Mouse (Mus musculus): Measurements from ENCODE around the gene Grin2b. TPM values are rescaled to one million over a fixed set of nuclear protein-coding genes. Genes with fewer than 3 reads are reported as not detected.

Gene Grin2b
- 0.45 and 0.46 TPM in 2 replicates for polyA plus RNA-seq (2015; fragmentation: Nextera tagmentation; extraction: Ambion mirVana)

DNA sequence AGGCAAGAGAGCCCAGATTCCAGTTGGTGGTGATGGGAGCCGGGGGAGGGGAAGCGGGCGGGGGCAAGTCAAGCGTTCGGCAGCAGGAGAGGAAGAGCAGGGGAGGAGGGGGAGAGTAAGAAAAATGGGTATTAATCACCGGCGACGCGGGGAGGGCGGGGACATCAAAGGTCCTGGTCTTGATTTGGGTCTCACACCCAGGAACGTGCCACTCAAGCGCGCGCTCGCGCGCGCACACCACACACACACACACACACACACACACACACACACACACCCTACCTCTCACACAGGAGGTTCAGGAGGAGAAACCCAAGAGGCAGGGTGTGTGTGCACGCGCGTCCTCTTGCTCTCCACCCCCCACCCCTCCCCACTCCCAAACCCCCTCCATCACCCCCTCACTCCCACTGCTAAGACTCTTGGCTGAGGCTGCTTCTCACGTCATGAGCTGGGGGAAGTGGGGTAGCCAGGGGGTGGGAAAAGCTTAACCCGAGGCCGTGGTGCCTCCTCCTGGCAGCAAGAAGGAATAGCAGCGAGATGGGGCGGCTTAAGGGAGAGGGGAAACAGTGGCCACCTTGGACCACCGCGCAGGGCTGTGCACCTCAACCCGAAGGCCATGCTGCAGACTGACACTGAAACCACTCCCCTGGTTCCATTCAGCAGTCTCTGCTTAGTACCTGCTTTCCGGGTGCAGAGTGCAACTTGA, at the start of gene Grin2b:
Grin2b (minus strand) TSS at position 321 of the 706 bp plus-strand sequence.
- H3K9ac ChIP-seq (replicated peaks): no peak within 1 kb of the TSS
- ATAC-seq (no peak), DNase-seq (no peak)
- no peak within 1 kb of the TSS for H3K27ac ChIP-seq (ENCODE audit: low read depth)
- H3K36me3 ChIP-seq (replicated peaks; ENCODE audit: insufficient read depth, low read length): no peaks in the 10 kb centered on the region
- H3K4me1 ChIP-seq (ENCODE audit: insufficient read depth): no peaks in the 10 kb centered on the region
- H3K4me2 ChIP-seq (ENCODE audit: low read depth, low read length): no peak within 1 kb of the TSS; the same call in 1 of the 2 replicates
- TF ChIP-seq CTCF (IDR thresholded peaks at IDR 0.05; ENCODE audit: low read depth): 0 out of 2 replicates have a peak, but pooled peaks have one; percentile 17
- TF ChIP-seq EP300 (IDR thresholded peaks at IDR 0.05; ENCODE audit: low read depth): no peak
- H3K27me3 ChIP-seq (ENCODE audit: insufficient read depth, low read length): peaks cover 20% of the 10 kb centered on the region
- H3K4me3 ChIP-seq (ENCODE audit: low read depth, low read length): no peak within 1 kb of the TSS
- WGBS (ENCODE audit: insufficient replicate concordance): 4% methylated on average over 21 of the region's 30 CpGs
- no peaks in the 10 kb centered on the region for H3K9me3 ChIP-seq (ENCODE audit: low read length)

DNA sequence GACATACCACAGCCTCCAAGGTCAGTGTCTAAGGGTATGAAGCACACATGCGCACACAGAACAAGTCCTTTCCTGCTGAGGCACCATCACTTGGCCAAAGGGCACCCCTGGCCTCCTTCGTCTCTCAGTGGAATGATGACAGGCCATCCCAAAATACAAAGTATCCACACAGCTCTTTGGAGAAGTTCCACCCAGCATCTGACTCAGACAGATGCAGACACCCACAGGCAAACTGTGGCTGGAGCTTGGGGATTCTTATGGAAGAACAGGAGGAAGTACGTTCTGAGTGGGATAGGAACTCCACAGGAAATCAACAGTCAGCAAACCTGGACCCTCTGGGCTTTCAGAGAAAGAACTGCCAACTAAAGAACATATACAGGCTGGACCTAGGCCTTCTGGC, 48.6 kb upstream of the Grin2b start:
- Histone ChIP-seq H3K27me3 (ENCODE audit: insufficient read depth, low read length) (no peaks in the 10 kb centered on the region), H3K9ac (replicated peaks) (no peak overlapping the region), H3K27ac (ENCODE audit: low read depth) (no peak overlapping the region), H3K4me1 (ENCODE audit: insufficient read depth) (no peaks in the 10 kb centered on the region), H3K4me2 (ENCODE audit: low read depth, low read length) (no peak overlapping the region), H3K36me3 (replicated peaks; ENCODE audit: insufficient read depth, low read length) (no peaks in the 10 kb centered on the region), H3K9me3 (ENCODE audit: low read length) (no peaks in the 10 kb centered on the region), H3K4me3 (ENCODE audit: low read depth, low read length) (no peak overlapping the region)
- TF ChIP-seq EP300 (IDR thresholded peaks at IDR 0.05; ENCODE audit: low read depth) (no peak), CTCF (IDR thresholded peaks at IDR 0.05; ENCODE audit: low read depth) (no peak)
- ATAC-seq: no peak
- DNase-seq: no peak
- 71% methylated on average over 3 of the region's 3 CpGs for WGBS (ENCODE audit: insufficient replicate concordance)

DNA sequence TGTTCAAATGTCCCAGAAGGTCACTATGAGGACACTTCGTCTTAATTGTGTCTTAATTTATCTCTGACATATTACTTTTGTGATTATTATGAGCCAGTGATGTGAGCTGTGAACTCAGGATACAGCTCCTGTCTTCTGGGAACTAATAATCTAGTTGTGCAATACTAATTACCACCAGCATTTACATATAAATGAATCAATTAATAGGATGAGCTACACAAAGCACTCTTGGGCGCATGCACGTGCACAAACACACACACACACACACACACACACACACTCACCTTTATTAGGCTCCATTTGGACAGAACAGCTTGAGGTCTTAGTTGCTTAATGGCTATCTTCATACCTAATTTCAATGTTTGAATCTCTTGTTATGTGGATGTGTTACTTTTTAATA, 37.1 kb upstream of the Grin2b start:
- no peaks in the 10 kb centered on the region for H3K4me1 ChIP-seq (ENCODE audit: insufficient read depth)
- H3K9me3 ChIP-seq (ENCODE audit: low read length): no peaks in the 10 kb centered on the region
- no peaks in the 10 kb centered on the region for H3K36me3 ChIP-seq (replicated peaks; ENCODE audit: insufficient read depth, low read length)
- no peak for DNase-seq
- TF ChIP-seq CTCF (IDR thresholded peaks at IDR 0.05; ENCODE audit: low read depth) (no peak), EP300 (IDR thresholded peaks at IDR 0.05; ENCODE audit: low read depth) (no peak)
- no peak overlapping the region for H3K9ac ChIP-seq (replicated peaks)
- WGBS (ENCODE audit: insufficient replicate concordance): 69% methylated on average over 3 of the region's 3 CpGs
- ATAC-seq: no peak
- H3K27ac ChIP-seq (ENCODE audit: low read depth): no peak overlapping the region
- no peak overlapping the region for H3K4me3 ChIP-seq (ENCODE audit: low read depth, low read length)
- no peaks in the 10 kb centered on the region for H3K27me3 ChIP-seq (ENCODE audit: insufficient read depth, low read length)
- H3K4me2 ChIP-seq (ENCODE audit: low read depth, low read length): no peak overlapping the region

DNA sequence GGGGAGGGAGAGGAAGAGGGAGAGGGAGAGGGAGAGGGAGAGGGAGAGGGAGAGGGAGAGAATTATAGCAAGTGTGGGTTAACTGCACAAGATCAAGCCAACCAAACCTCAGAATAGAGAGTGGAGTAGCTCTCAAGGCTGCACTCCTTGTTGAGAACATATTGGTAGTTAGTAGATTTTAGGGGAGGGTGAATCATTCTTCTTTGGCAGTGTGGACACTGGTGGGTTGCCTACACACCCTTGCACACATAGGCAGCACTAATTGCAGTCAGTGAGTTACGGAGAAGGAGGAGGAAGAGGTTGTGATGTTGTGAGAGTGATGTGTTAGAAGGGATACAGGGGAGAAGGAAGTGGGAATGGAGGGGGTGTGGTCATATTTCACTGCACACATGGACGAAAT, 26.5 kb upstream of the Grin2b start:
- no peaks in the 10 kb centered on the region for H3K36me3 ChIP-seq (replicated peaks; ENCODE audit: insufficient read depth, low read length)
- WGBS (ENCODE audit: insufficient replicate concordance): 71% methylated on average over 2 of the region's 2 CpGs
- H3K4me1 ChIP-seq (ENCODE audit: insufficient read depth): no peaks in the 10 kb centered on the region
- ATAC-seq (no peak), DNase-seq (no peak)
- H3K27me3 ChIP-seq (ENCODE audit: insufficient read depth, low read length): no peaks in the 10 kb centered on the region
- no peaks in the 10 kb centered on the region for H3K9me3 ChIP-seq (ENCODE audit: low read length)
- H3K4me2 ChIP-seq (ENCODE audit: low read depth, low read length): no peak overlapping the region
- H3K9ac ChIP-seq (replicated peaks): no peak overlapping the region
- H3K4me3 ChIP-seq (ENCODE audit: low read depth, low read length): no peak overlapping the region
- no peak for TF ChIP-seq EP300 (IDR thresholded peaks at IDR 0.05; ENCODE audit: low read depth)
- TF ChIP-seq CTCF (IDR thresholded peaks at IDR 0.05; ENCODE audit: low read depth): no peak
- no peak overlapping the region for H3K27ac ChIP-seq (ENCODE audit: low read depth)

DNA sequence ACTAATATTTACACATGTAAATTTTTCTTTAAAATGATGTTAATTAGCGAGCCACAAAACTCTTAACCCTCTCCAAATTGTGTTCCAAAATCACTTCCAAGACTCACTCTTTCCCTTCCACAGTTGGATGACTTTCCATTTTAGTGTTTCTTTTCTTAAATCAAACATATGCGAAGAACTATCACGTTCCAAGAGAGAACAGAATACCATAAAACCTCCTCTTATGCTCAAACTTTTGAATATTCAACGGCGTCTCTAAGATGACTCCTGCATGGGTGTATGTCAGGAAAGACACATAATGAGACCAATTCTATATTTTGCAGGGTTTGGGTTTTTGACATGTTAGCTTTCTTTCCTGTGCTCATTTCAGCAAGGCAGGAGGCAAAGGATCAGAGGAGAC, 21.3 kb upstream of the Grin2b start:
- H3K4me3 ChIP-seq (ENCODE audit: low read depth, low read length): no peak overlapping the region
- H3K4me1 ChIP-seq (ENCODE audit: insufficient read depth): no peaks in the 10 kb centered on the region
- no peak for ATAC-seq
- no peak overlapping the region for H3K9ac ChIP-seq (replicated peaks)
- TF ChIP-seq CTCF (IDR thresholded peaks at IDR 0.05; ENCODE audit: low read depth) (no peak), EP300 (IDR thresholded peaks at IDR 0.05; ENCODE audit: low read depth) (no peak)
- DNase-seq: no peak
- no peaks in the 10 kb centered on the region for H3K27me3 ChIP-seq (ENCODE audit: insufficient read depth, low read length)
- H3K27ac ChIP-seq (ENCODE audit: low read depth): no peak overlapping the region
- no peaks in the 10 kb centered on the region for H3K9me3 ChIP-seq (ENCODE audit: low read length)
- 73% methylated on average over 5 of the region's 5 CpGs for WGBS (ENCODE audit: insufficient replicate concordance)
- no peaks in the 10 kb centered on the region for H3K36me3 ChIP-seq (replicated peaks; ENCODE audit: insufficient read depth, low read length)
- H3K4me2 ChIP-seq (ENCODE audit: low read depth, low read length): no peak overlapping the region

DNA sequence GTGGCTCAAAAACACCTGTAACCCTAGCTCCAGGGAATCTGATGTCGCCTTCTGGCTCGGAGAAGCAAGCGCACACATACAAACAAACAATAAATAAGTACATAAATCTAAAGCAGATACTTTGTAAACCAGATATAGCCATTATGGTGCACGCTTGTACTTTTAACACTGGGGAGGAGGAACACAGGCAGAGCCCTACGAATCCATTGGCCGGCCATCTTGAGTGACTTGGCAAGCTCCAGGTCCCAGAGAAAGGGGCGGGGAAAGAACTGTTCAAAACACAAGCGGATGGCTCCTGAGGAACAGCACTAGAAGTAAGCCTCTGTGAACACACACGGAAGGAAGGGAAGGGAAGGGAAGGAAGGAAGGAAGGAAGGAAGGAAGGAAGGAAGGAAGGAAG, 4.8 kb upstream of the Grin2b start:
- H3K9me3 ChIP-seq (ENCODE audit: low read length): no peaks in the 10 kb centered on the region
- peaks cover 6% of the 10 kb centered on the region for H3K27me3 ChIP-seq (ENCODE audit: insufficient read depth, low read length)
- H3K27ac ChIP-seq (ENCODE audit: low read depth): no peak overlapping the region
- H3K36me3 ChIP-seq (replicated peaks; ENCODE audit: insufficient read depth, low read length): no peaks in the 10 kb centered on the region
- no peak overlapping the region for H3K9ac ChIP-seq (replicated peaks)
- DNase-seq: no peak
- ATAC-seq: no peak
- WGBS (ENCODE audit: insufficient replicate concordance): 81% methylated on average over 9 of the region's 9 CpGs
- no peaks in the 10 kb centered on the region for H3K4me1 ChIP-seq (ENCODE audit: insufficient read depth)
- no peak overlapping the region for H3K4me3 ChIP-seq (ENCODE audit: low read depth, low read length)
- H3K4me2 ChIP-seq (ENCODE audit: low read depth, low read length): no peak overlapping the region
- TF ChIP-seq EP300 (IDR thresholded peaks at IDR 0.05; ENCODE audit: low read depth): no peak

All from liver, postnatal 0 days (tissue).